Mouse (Mus musculus) limb, embryonic 15.5 days (tissue): ENCODE measurements around the gene Mpzl2. TPM values are rescaled to one million over a fixed set of nuclear protein-coding genes. Genes with fewer than 3 reads are reported as not detected.
A peak's percentile ranks its signal among the peaks of the same experiment; 100 is the strongest.

Experiments used
- ATAC-seq: fragments of 200-750 bp; cut with Nextera tagmentation; 2 replicates; pipeline ENCODE4 v1.8.0; 2017; ENCODE audit warnings: low read depth, moderate TSS enrichment; ENCODE audit not compliant: insufficient number of reproducible peaks, low FRiP score, low TSS enrichment
- H3K27ac ChIP-seq: fragments of 300-500 bp; sonication (generic); 2 replicates; pipeline ENCODE4 v1.5.1; 2015; ENCODE audit warnings: moderate library complexity, mild to moderate bottlenecking, inconsistent platforms
- H3K27me3 ChIP-seq: fragments of 300-500 bp; sonication (generic); 2 replicates; pipeline ENCODE4 v1.6.1; 2015; ENCODE audit warnings: inconsistent platforms
- H3K36me3 ChIP-seq: fragments of 300-500 bp; sonication (generic); 2 replicates; pipeline ENCODE4 v1.6.1; 2015; ENCODE audit warnings: inconsistent platforms
- H3K4me1 ChIP-seq: fragments of 300-500 bp; sonication (generic); 2 replicates; pipeline ENCODE4 v1.6.1; 2015; ENCODE audit warnings: inconsistent platforms
- H3K4me2 ChIP-seq: fragments of 300-500 bp; sonication (generic); 2 replicates; pipeline ENCODE4 v1.6.1; 2015; ENCODE audit warnings: mild to moderate bottlenecking, inconsistent platforms
- H3K4me3 ChIP-seq: fragments of 300-500 bp; sonication (generic); 2 replicates; pipeline ENCODE4 v1.5.1; 2015; ENCODE audit warnings: mild to moderate bottlenecking, inconsistent platforms
- H3K9ac ChIP-seq: fragments of 300-500 bp; sonication (generic); 2 replicates; pipeline ENCODE4 v1.6.1; 2015; ENCODE audit warnings: inconsistent platforms
- H3K9me3 ChIP-seq: fragments of 300-500 bp; sonication (generic); 2 replicates; pipeline ENCODE4 v1.6.1; 2016; ENCODE audit warnings: inconsistent platforms
- WGBS: fragments of 180-500 bp; shearing (Covaris S2); methylation state at CpG from one replicate; pipeline ENCODE4 v1.1.7; 2015; 5-methylcytosine and 5-hydroxymethylcytosine counted together
- polyA plus RNA-seq: library from polyadenylated mRNA; unstranded; fragments of >200 nt; fragmentation: Nextera tagmentation; extraction: Ambion mirVana; gene quantifications from 2 replicates; pipeline ENCODE4 v1.2.1, GENCODE M21; 2015

The Mpzl2 gene
- polyA plus RNA-seq, result 41.0 and 46.0 TPM in 2 replicates

GRCm38 (mm10) chr9:45039499-45039898, at the start of gene Mpzl2:
Gene Mpzl2, plus strand, starts transcription at chr9:45039799.
- peaks cover 29% of the 10 kb centered on the region for H3K4me1 ChIP-seq
- ATAC-seq, result no peak
- no peaks in the 10 kb centered on the region for H3K9me3 ChIP-seq
- H3K9ac ChIP-seq, result no peak within 1 kb of the TSS
- peaks cover 10% of the 10 kb centered on the region; the same call in 1 of the 2 replicates for H3K27me3 ChIP-seq
- no peak within 1 kb of the TSS for H3K27ac ChIP-seq
- 53% methylated on average over 5 of the region's 5 CpGs for WGBS
- no peak within 1 kb of the TSS for H3K4me3 ChIP-seq
- H3K36me3 ChIP-seq, result no peaks in the 10 kb centered on the region
- H3K4me2 ChIP-seq, result peak within 1 kb of the TSS; percentile 24; the same call in 1 of the 2 replicates

- no peak overlapping the region for H3K27ac ChIP-seq
- no peak for ATAC-seq
- no peaks in the 10 kb centered on the region for H3K9me3 ChIP-seq
- no peak overlapping the region for H3K4me3 ChIP-seq
- no peaks in the 10 kb centered on the region for H3K4me1 ChIP-seq
- WGBS, result 77% methylated on average over 2 of the region's 2 CpGs
- no peaks in the 10 kb centered on the region for H3K36me3 ChIP-seq
- H3K4me2 ChIP-seq, result no peak overlapping the region
- H3K27me3 ChIP-seq, result no peaks in the 10 kb centered on the region
- H3K9ac ChIP-seq, result no peak overlapping the region
Measured at GRCm38 (mm10) chr9:44991821-44992220, 47.8 kb upstream of the Mpzl2 start.

- H3K9ac ChIP-seq, result no peak overlapping the region
- H3K27ac ChIP-seq, result no peak overlapping the region
- H3K27me3 ChIP-seq, result no peaks in the 10 kb centered on the region
- no peak overlapping the region for H3K4me2 ChIP-seq
- no peaks in the 10 kb centered on the region for H3K9me3 ChIP-seq
- no peaks in the 10 kb centered on the region for H3K36me3 ChIP-seq
- ATAC-seq, result no peak
- H3K4me3 ChIP-seq, result no peak overlapping the region
- H3K4me1 ChIP-seq, result no peaks in the 10 kb centered on the region
Measured at GRCm38 (mm10) chr9:44992271-44992670, 47.3 kb upstream of the Mpzl2 start.

GRCm38 (mm10) chr9:44993268-44993667, 46.3 kb upstream of the Mpzl2 start:
- Histone ChIP-seq H3K4me1 (peaks cover 2% of the 10 kb centered on the region; the same call in 1 of the 2 replicates), H3K9ac (no peak overlapping the region), H3K27ac (no peak overlapping the region), H3K36me3 (no peaks in the 10 kb centered on the region), H3K4me3 (no peak overlapping the region), H3K27me3 (no peaks in the 10 kb centered on the region), H3K4me2 (no peak overlapping the region), H3K9me3 (no peaks in the 10 kb centered on the region)
- 73% methylated on average over 2 of the region's 2 CpGs for WGBS
- no peak for ATAC-seq

GRCm38 (mm10) chr9:44994962-44995361, 44.6 kb upstream of the Mpzl2 start:
- H3K27ac ChIP-seq, result no peak overlapping the region
- no peak for ATAC-seq
- H3K4me1 ChIP-seq, result peaks cover 8% of the 10 kb centered on the region; the same call in 1 of the 2 replicates
- no peak overlapping the region for H3K4me3 ChIP-seq
- 0 out of 2 replicates have a peak, but pooled peaks cover 3% of the 10 kb centered on the region for H3K27me3 ChIP-seq
- 63% methylated on average over 4 of the region's 4 CpGs for WGBS
- H3K36me3 ChIP-seq, result no peaks in the 10 kb centered on the region
- no peak overlapping the region for H3K4me2 ChIP-seq
- H3K9ac ChIP-seq, result no peak overlapping the region
- no peaks in the 10 kb centered on the region for H3K9me3 ChIP-seq

GRCm38 (mm10) chr9:44996590-44996989, 43.0 kb upstream of the Mpzl2 start:
- 88% methylated on average over 7 of the region's 7 CpGs for WGBS
- Histone ChIP-seq H3K4me1 (peaks cover 8% of the 10 kb centered on the region; the same call in 1 of the 2 replicates), H3K27ac (no peak overlapping the region), H3K36me3 (no peaks in the 10 kb centered on the region), H3K27me3 (0 out of 2 replicates have a peak, but pooled peaks cover 3% of the 10 kb centered on the region), H3K4me2 (no peak overlapping the region), H3K9me3 (no peaks in the 10 kb centered on the region), H3K4me3 (no peak overlapping the region), H3K9ac (no peak overlapping the region)
- ATAC-seq, result no peak

- no peak overlapping the region for H3K4me2 ChIP-seq
- H3K4me3 ChIP-seq, result no peak overlapping the region
- H3K27me3 ChIP-seq, result 0 out of 2 replicates have a peak, but pooled peaks cover 3% of the 10 kb centered on the region
- H3K9ac ChIP-seq, result no peak overlapping the region
- no peaks in the 10 kb centered on the region for H3K36me3 ChIP-seq
- WGBS, result 53% methylated on average over 11 of the region's 11 CpGs
- no peak for ATAC-seq
- peaks cover 8% of the 10 kb centered on the region; the same call in 1 of the 2 replicates for H3K4me1 ChIP-seq
- H3K9me3 ChIP-seq, result no peaks in the 10 kb centered on the region
- H3K27ac ChIP-seq, result no peak overlapping the region
Measured at GRCm38 (mm10) chr9:44998138-44998537, 41.5 kb upstream of the Mpzl2 start.

DNA sequence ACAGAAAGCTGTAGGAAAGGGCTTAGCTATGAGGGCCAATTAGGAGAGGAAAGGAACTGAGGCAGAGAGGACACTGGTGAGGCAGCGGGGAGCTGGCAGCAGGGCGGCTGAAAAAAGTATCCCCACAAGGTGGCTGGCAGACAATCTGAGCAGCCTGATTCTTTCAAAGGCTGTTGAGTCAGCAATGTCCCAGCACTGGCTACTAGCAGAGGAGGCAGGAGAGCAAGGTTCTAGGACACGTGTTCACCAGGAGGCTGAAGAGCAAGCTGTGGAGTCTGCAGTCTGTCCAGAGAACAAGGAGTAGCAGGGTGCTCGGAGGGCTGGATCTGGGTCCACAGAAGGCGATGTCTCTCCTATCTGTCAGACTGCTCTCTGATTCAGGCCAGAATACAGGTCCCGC, 40.4 kb upstream of the Mpzl2 start:
- 0 out of 2 replicates have a peak, but pooled peaks cover 3% of the 10 kb centered on the region for H3K27me3 ChIP-seq
- no peak overlapping the region for H3K4me2 ChIP-seq
- H3K36me3 ChIP-seq, result no peaks in the 10 kb centered on the region
- no peak overlapping the region for H3K9ac ChIP-seq
- no peaks in the 10 kb centered on the region for H3K9me3 ChIP-seq
- peak overlapping the region; percentile 43; the same call in 1 of the 2 replicates for H3K27ac ChIP-seq
- no peak for ATAC-seq
- H3K4me3 ChIP-seq, result no peak overlapping the region
- peaks cover 8% of the 10 kb centered on the region; the same call in 1 of the 2 replicates for H3K4me1 ChIP-seq
- 50% methylated on average over 6 of the region's 6 CpGs for WGBS

GRCm38 (mm10) chr9:44999776-45000175, 39.8 kb upstream of the Mpzl2 start:
- 63% methylated on average over 5 of the region's 5 CpGs for WGBS
- no peak overlapping the region for H3K9ac ChIP-seq
- H3K4me2 ChIP-seq, result no peak overlapping the region
- 0 out of 2 replicates have a peak, but pooled peaks cover 3% of the 10 kb centered on the region for H3K27me3 ChIP-seq
- H3K27ac ChIP-seq, result peak overlapping the region; percentile 43; the same call in 1 of the 2 replicates
- no peak overlapping the region for H3K4me3 ChIP-seq
- H3K4me1 ChIP-seq, result peaks cover 8% of the 10 kb centered on the region; the same call in 1 of the 2 replicates
- no peaks in the 10 kb centered on the region for H3K36me3 ChIP-seq
- no peak for ATAC-seq
- H3K9me3 ChIP-seq, result no peaks in the 10 kb centered on the region

GRCm38 (mm10) chr9:45000249-45000648, 39.4 kb upstream of the Mpzl2 start:
- Histone ChIP-seq H3K36me3 (no peaks in the 10 kb centered on the region), H3K27ac (peak overlapping the region; percentile 14; the same call in 1 of the 2 replicates), H3K4me3 (no peak overlapping the region), H3K27me3 (0 out of 2 replicates have a peak, but pooled peaks cover 3% of the 10 kb centered on the region), H3K4me1 (peaks cover 8% of the 10 kb centered on the region; the same call in 1 of the 2 replicates), H3K9me3 (no peaks in the 10 kb centered on the region), H3K9ac (no peak overlapping the region), H3K4me2 (no peak overlapping the region)
- ATAC-seq, result 0 out of 2 replicates have a peak, but pooled peaks have one; percentile 61
- 52% methylated on average over 3 of the region's 3 CpGs for WGBS

- Histone ChIP-seq H3K36me3 (no peaks in the 10 kb centered on the region), H3K4me2 (no peak overlapping the region), H3K27me3 (0 out of 2 replicates have a peak, but pooled peaks cover 4% of the 10 kb centered on the region), H3K9ac (no peak overlapping the region), H3K27ac (no peak overlapping the region), H3K9me3 (no peaks in the 10 kb centered on the region), H3K4me1 (no peaks in the 10 kb centered on the region), H3K4me3 (no peak overlapping the region)
- ATAC-seq, result no peak
- WGBS, result 67% methylated on average over 12 of the region's 12 CpGs
Measured at GRCm38 (mm10) chr9:45007404-45007803, 32.2 kb upstream of the Mpzl2 start.

DNA sequence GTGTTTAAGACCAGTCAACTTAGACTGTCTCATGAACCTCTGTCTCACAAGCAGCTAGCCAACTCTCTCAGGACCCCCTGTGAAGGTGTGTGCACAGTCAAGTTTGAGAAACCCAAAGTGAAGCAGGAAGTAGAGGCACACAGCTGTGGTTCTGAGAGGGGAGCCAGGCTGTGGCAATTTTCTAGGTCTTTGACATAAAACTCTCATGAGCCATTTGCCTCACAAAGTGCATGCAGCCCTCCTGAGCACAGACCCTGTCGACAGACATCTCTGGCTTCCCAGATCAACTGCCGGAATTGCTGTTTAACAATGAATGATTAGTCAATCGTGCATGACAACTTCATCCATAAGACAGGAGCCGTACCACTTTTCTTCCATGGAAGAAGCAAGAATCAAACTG, 31.3 kb upstream of the Mpzl2 start:
- H3K9me3 ChIP-seq, result no peaks in the 10 kb centered on the region
- no peak overlapping the region for H3K9ac ChIP-seq
- H3K36me3 ChIP-seq, result no peaks in the 10 kb centered on the region
- no peaks in the 10 kb centered on the region for H3K4me1 ChIP-seq
- ATAC-seq, result no peak
- no peak overlapping the region for H3K4me2 ChIP-seq
- no peak overlapping the region for H3K27ac ChIP-seq
- WGBS, result 81% methylated on average over 4 of the region's 4 CpGs
- H3K27me3 ChIP-seq, result 0 out of 2 replicates have a peak, but pooled peaks cover 4% of the 10 kb centered on the region
- H3K4me3 ChIP-seq, result no peak overlapping the region
